Mouse (Mus musculus): ENCODE results near the gene Atp8a2.

Gene Atp8a2

GRCm38 (mm10) chr14:59801961-59802599 is 394.9 kb downstream of the Atp8a2 start:
- DNase-seq (ENCODE audit: low read depth in 2 of 2, low spot score in 2 of 2): no peak

DNA sequence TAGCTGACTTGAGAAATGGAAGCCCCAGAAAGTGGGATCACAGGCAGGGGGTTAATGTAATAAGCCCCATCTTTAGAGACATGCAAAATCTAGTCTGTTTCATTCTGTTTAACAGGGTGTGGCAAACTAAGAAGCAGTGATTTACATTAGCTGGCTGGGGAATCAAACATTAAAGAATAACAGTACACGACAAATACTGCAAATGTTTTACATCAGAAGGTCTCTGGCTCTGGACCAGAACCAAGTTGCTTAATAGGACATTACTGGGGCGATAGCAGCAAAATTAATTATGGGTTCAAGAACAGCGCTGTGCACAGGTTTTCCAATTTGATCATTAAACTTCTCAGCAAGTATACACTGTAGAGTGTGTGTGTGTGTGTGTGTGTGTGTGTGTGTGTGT is 397.5 kb downstream of the Atp8a2 start:
- DNase-seq (ENCODE audit: low read depth in 2 of 2, low spot score in 2 of 2): no peak

GRCm38 (mm10) chr14:59793841-59794240 is 403.1 kb downstream of the Atp8a2 start:
- no peak for DNase-seq (ENCODE audit: low read depth in 2 of 2, low spot score in 2 of 2)

- DNase-seq (ENCODE audit: low read depth in 2 of 2, low spot score in 2 of 2): no peak
Measured at GRCm38 (mm10) chr14:59783348-59784341, 413.3 kb downstream of the Atp8a2 start.

GRCm38 (mm10) chr14:59780391-59780790 is 416.6 kb downstream of the Atp8a2 start:
- DNase-seq (ENCODE audit: low read depth in 2 of 2, low spot score in 2 of 2): no peak

GRCm38 (mm10) chr14:59762227-59762626 is 434.8 kb downstream of the Atp8a2 start:
- DNase-seq (ENCODE audit: low read depth in 2 of 2, low spot score in 2 of 2): no peak

DNA sequence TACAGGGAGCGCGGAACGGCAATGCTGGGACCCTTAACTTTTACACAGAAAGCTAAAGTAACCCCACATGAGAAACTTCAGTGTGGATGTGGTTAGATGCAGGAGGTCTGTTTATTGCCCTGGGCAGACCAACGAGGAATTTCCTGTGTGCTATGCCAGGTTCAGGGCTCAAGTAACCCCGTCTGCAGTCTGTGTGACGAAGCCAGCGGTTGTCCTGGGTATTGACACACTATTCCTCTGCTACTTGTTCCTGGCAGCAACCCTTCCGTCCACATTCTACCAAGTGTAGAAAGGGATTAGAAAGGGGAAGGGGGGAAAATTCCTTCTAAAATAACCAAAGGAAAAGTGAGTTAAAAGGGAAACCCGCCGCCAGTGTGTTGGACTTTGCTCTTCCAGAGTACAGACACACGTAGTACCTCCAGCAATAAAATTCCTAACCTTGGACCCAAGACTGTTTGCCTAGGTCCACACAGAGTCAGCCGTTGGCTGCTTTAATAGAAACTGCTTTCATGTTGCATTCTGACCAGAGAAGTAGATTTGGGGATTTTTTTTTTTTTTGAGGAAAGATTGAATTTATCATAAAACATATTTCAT is 437.0 kb downstream of the Atp8a2 start:
- DNase-seq (ENCODE audit: low read depth in 2 of 2, low spot score in 2 of 2): no peak

DNA sequence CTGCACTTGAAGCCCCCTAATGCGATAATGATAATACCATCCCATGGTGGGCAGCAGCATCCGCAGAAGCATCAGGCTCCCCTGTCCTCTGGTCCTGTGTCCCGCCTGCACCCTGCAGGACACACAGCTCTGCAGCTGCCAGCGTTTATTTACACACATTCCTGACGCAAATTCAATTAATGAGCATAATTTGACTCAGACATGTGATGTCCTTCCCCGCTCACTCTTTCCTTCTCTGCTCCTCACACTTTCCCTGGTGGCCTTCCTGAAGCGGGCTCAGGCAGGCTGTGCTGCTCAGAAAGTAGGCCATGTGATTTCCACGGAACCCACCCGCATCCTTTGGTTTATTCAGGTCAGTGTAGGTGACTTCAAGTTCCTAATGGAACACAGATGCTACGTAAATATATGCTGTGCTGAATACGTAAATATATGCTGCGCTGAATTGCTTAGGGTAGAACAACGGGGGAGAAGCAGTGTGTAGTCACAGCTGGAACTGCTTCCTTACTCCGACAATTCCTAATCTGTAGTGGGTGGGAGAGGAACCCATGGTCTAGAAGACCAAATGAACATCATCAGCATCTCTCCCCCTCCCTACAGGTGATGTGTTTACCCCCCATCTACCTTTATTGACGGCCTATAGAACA is 437.7 kb downstream of the Atp8a2 start:
- DNase-seq (ENCODE audit: low read depth in 2 of 2, low spot score in 2 of 2): no peak

DNA sequence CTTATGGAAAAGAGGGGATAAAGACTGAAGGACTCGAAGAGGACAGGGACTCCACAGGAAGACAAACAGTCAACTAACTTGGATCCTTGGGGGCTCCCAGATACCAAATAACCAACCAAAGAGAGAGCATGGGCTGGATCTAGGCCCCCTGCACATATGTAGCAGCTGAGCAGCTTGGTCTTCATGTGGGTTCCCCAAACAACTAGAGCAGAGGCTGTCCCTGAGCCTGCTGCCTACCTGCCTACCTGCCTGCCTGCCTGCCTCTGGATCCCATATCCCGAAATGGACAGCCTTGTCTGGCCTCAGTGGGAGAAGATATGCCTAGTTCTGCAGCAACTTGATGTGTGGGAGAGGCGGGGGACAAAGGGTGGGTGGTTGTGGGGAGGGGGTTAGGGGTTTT is 444.6 kb downstream of the Atp8a2 start:
- no peak for DNase-seq (ENCODE audit: low read depth in 2 of 2, low spot score in 2 of 2)

GRCm38 (mm10) chr14:59750005-59750404 is 447.0 kb downstream of the Atp8a2 start:
- no peak for DNase-seq (ENCODE audit: low read depth in 2 of 2, low spot score in 2 of 2)

GRCm38 (mm10) chr14:59745676-59746075 is 451.3 kb downstream of the Atp8a2 start:
- no peak for DNase-seq (ENCODE audit: low read depth in 2 of 2, low spot score in 2 of 2)

DNA sequence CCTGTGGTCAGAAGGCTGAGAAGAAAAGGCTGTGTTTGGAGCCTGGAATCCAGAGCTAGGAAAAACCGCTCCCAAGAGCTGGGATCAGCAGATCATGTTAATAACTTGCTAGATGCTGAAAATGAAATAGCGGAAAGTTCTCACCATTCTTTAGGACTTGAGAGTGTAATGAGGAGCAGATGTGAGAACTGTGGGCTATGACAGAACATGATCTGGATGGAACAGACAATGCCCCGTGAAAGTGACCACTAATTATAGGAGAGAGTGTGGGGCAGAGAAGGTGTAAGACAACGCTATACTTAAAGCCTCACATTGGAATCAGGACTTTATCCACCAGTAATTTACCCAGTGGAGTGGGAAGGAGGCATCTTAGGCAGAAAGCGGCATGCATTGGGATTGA is 455.2 kb downstream of the Atp8a2 start:
- DNase-seq (ENCODE audit: low read depth in 2 of 2, low spot score in 2 of 2): no peak

DNA sequence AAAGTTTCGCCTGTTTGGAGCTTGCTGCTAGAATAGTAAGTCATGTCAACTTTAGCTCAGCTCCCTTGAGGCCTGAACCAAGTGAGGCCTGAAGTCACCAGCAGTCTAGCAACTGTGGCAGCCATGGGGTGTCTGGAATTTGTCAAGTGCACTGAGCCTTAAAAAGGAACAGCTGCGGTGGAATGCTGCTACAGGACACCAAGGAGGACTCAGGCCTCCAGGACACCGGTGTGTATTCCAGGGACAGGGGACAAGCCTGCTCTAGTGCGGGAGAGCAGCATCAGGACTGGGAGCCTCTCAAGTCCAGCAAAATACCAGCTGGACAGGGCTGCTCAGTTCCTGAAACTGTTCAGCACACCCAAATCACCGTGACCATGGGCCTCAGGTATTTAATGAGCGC is 457.5 kb downstream of the Atp8a2 start:
- DNase-seq (ENCODE audit: low read depth in 2 of 2, low spot score in 2 of 2): no peak

GRCm38 (mm10) chr14:59737734-59738294 is 459.2 kb downstream of the Atp8a2 start:
- DNase-seq (ENCODE audit: low read depth in 2 of 2, low spot score in 2 of 2): no peak

DNA sequence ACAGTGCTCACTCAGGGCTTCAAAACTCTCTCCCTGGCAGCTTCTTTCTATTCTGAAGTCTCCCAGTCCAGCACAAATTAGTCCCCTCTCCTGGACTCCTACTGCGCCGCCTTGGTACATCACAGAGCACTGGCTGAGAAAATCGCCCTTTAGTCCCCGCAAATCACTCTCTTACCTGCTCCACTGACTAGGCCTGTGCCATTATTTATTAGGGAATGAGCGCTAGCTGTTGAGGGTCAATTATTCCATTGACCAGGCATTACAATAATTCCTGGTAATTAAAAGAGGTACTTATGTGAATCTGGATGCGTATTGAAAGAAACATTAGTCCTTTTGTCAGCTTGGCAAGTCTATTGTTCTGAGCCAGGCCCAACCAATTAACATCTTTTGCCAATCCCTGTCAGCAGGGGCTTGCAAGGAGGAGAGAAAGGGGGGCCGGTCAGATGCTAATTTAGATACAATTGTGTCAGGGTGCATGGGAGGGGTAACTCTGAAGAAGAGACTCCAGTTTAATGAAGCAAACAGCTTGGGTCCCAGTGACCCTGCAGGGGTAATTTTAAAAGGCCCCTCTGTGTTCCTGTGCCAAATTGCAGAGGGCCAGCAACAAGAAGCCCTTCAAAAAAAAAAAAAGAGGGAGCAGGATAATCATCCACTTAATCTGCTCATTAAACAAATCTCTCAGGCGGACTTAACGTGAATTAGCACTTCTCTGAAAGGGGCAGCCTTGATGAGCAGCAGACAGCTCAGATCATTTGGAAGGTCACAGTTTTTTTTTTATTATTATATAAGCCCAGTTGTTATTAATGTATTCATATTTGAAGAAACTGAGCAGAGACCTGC is 459.9 kb downstream of the Atp8a2 start:
- DNase-seq (ENCODE audit: low read depth in 2 of 2, low spot score in 2 of 2): no peak

DNA sequence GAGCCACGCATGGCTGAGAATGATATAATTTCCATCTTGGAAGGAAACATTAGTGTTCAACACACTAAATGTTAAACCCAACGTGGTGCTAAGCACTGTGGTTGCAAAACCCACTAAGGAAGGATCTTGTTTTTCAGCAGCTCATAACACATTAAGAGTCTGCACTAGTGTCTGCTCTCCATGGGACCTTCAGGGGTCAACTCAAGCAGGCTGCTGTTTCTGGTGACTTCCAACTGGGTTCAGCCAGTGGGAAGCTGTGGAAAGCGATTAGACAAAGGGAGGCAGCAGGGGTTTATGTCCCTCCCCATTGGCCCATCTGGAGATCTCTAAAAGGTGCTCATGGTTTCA is 467.0 kb downstream of the Atp8a2 start:
- no peak for DNase-seq (ENCODE audit: low read depth in 2 of 2, low spot score in 2 of 2)

- no peak for DNase-seq (ENCODE audit: low read depth in 2 of 2, low spot score in 2 of 2)
Measured at GRCm38 (mm10) chr14:59729298-59730042, 467.5 kb downstream of the Atp8a2 start.

DNA sequence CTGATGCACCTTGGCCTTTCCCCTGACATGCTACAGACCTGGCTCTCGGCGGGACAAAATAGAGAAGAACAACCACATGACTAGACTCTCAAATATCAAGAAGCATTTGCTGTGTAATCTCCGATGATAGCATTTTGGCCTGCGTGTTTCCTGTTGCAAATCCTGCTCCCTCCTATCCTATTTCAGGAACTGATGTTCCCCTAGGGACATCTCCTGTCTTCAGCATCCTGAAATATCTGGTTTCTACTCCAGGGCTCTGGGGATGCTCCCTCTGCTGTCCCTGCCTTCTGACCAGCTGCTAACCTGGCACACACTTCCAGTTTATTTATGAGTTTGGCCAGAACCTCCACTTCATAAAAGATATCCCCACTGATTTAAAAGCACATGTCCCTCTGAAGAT is 470.0 kb downstream of the Atp8a2 start:
- no peak for DNase-seq (ENCODE audit: low read depth in 2 of 2, low spot score in 2 of 2)

DNA sequence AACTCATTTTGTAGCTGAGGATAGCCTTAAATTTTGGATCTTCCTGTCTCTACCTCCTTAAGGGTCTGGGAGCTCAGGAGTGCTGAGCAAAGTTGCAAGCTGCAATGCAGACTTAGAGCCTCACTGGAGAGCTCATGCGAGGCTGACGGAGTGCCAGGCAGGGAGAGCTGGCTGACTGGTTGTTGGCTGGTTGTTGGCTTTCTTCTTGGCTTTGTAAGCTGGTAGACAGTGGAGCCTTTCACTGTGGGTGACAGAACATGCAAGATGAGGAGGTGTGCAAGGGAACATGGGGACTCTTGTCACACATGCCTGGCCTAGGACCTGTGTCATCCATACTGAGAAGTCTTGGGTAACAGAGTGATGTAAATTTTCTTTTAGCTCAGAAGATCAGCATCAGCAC is 473.8 kb downstream of the Atp8a2 start:
- DNase-seq (ENCODE audit: low read depth in 2 of 2, low spot score in 2 of 2): no peak

DNA sequence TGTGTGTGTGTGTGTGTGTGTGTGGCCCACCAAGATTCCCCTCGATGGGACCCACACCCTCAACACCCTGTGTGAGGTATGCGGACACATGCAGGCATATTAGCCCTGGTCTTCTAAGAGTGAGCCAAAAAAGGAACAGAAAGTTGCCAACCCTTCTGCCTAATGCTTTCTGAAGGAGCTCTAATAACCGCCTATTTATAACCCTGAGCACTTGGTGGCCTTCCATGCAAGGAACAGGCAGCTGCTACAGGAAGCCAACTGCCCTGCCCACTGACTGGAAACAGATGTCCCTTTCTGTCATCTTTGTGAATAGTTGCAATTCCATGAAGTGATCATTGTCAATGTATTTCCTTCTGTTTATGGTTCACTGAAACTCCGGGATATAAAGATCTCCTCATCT is 475.0 kb downstream of the Atp8a2 start:
- no peak for DNase-seq (ENCODE audit: low read depth in 2 of 2, low spot score in 2 of 2)
